Mouse (Mus musculus): Measurements from ENCODE around the gene Dennd6b. TPM values are rescaled to one million over a fixed set of nuclear protein-coding genes. Genes with fewer than 3 reads are reported as not detected.

Gene Dennd6b
- total RNA-seq, 2 experiments from 2014 or later: 29.9 to 35.5 TPM

GRCm38 (mm10) chr15:89165478-89165877 is 30.8 kb downstream of the Dennd6b start:
- DNase-seq (ENCODE audit: low spot score in 2 of 2): no peak

- no peak for DNase-seq (ENCODE audit: low spot score in 2 of 2)
Observed at GRCm38 (mm10) chr15:89161397-89161796, 34.9 kb downstream of the Dennd6b start.

- DNase-seq (ENCODE audit: low spot score in 2 of 2): no peak
Observed at GRCm38 (mm10) chr15:89158516-89158915, 37.8 kb downstream of the Dennd6b start.

- DNase-seq (ENCODE audit: low spot score in 2 of 2): no peak
Observed at GRCm38 (mm10) chr15:89157954-89158353, 38.3 kb downstream of the Dennd6b start.

GRCm38 (mm10) chr15:89152312-89152711 is 44.0 kb downstream of the Dennd6b start:
- no peak for DNase-seq (ENCODE audit: low spot score in 2 of 2)

- DNase-seq (ENCODE audit: low spot score in 2 of 2): no peak
Observed at GRCm38 (mm10) chr15:89150041-89150390, 46.3 kb downstream of the Dennd6b start.

GRCm38 (mm10) chr15:89149271-89150040 is 46.8 kb downstream of the Dennd6b start, which contains the start of gene Mapk11:
Gene Mapk11, minus strand, starts transcription at chr15:89149628.
- no peak for DNase-seq (ENCODE audit: low spot score in 2 of 2)

DNA sequence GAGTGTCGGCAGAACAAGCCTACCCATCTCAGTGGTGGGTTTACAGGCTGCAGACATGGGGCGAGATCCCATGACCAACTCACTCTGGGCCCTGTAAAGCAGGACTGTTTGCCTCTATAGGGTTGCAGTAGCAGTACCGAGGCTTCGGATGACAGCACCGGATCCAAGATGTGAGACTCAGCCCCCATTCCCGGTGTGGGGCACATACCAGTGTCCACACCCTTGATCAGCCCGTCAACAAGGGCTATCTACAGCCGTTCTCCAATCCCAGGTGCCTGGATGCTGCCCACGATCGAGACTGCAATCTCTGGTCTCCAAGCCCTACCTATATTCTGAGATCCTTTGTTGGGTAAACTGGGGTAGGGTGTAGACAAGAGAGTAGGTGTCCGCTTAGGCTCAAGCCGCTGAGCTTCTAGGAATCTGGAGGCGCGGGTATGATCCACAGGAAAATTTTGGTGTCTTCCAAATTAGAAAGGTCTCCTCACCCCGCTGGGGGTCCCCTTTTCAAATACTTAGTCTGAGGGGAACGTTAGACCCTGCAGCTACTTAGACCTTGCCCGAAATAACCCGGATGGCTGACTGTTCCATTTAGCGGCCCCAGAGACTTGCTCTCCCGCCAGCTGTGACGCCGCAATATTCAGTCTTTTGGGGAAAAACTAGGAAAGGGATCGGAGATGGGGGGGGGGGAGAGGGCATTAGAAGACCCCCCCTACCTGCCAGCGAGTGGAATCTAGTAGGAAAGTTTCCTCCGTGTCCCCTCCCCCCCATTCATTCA is 47.6 kb downstream of the Dennd6b start:
- DNase-seq (ENCODE audit: low spot score in 2 of 2): no peak

GRCm38 (mm10) chr15:89147895-89148294 is 48.4 kb downstream of the Dennd6b start:
- DNase-seq (ENCODE audit: low spot score in 2 of 2): no peak

- no peak for DNase-seq (ENCODE audit: low spot score in 2 of 2)
Observed at GRCm38 (mm10) chr15:89147456-89147855, 48.8 kb downstream of the Dennd6b start.

DNA sequence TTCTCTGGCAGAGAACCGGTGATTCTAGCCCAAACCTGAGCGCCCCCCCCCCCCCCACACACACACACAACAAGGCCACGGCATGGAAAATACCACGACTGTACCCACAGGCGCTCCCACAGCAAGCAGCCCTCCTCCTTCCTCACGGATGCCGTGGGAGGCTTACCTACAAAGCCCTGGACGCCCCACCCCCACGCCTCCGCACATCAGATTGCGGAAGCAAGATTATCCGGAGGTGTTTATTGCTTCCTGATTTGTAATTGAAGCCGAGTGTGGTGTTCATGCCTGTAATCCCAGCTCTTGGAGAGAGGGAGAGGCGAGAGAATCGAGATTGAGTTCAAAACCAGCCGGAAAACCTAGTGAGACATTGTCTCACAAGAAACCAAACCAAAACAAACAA is 49.3 kb downstream of the Dennd6b start:
- no peak for DNase-seq (ENCODE audit: low spot score in 2 of 2)

DNA sequence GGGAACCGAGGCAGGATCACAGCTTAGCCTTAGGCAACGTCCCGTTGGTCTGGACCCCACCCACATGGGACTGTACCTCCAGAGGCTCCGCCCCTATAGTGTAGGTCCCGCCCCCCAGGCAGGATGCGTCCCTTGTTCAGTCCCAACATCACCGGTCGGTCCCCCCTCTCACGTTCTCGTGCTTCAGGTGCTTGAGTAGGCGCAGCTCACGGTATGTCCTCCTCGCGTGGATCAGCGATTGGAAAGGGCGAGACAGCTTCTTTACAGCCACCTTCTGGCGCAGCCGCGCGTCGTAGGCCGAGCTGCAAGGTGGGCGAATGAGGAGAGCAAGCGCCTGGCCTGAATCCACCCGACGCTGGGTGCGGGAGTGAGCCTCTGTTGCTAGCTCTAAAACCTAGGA is 49.8 kb downstream of the Dennd6b start:
- peak in 1 of 2 experiments; percentile 35 for DNase-seq (ENCODE audit: low spot score in 2 of 2)

DNA sequence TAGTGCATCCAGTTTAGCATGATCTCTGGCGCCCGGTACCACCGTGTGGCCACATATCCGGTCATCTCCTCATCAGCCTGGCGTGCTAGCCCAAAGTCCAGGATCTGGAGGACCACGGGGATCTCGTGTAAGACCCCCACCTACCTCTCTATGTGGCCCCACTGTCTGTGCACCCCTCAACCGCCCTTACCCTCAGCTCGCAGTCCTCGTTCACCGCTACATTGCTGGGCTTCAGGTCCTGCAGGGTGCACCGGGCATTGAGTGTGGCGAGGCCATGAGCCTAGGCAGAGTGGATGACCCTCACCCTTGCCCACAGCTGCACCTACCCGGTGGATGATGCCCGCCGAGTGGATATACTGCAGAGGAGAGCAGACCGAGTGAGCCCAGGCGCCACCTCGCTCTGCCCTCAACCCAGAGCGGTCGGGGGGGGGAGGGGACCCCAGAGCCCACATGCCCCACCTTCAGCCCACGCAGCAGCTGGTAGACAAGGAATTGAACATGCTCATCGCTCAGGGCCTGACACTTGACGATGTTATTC is 50.4 kb downstream of the Dennd6b start:
- DNase-seq (ENCODE audit: low spot score in 2 of 2): no peak

GRCm38 (mm10) chr15:89144965-89145364 is 51.3 kb downstream of the Dennd6b start:
- DNase-seq (ENCODE audit: low spot score in 2 of 2): no peak

DNA sequence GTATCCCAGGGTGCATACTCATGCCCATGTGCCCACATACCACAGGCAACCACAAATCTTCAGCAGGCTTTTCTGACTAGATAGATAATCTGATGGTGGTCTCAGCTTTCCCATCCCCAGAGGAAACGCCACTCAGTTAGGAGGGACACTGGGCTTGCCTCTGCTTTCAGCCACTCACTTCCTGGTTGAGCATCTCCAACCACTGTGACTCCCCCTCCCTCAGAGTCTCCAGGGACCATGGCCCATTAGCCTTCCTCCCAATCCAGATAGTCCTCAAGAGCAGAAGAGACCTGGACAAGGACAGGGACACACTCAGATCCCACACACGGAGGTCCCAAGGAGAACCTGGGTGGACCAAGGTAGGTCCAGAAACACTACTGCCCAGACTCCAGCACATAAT is 53.2 kb downstream of the Dennd6b start:
- no peak for DNase-seq (ENCODE audit: low spot score in 2 of 2)

DNA sequence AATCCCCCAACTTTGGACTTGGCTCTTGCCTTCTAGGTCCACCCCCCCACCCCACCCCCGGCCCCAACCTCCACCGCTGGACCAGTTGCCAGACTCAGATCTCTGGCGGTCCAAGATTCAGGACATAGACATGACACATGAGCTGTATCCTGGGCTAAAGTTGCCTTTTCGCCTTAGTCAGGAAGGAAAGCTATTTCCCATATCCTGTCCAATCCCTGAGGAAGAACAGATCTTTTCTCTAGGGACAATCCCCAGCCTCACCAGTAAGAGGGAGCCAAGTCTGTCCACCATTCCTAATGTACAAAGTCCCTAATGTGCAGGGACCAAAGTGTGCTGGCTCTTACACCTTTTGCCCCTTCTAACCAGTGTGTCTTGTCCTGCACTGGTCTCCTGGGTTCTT is 54.4 kb downstream of the Dennd6b start:
- no peak for DNase-seq (ENCODE audit: low spot score in 2 of 2)

DNA sequence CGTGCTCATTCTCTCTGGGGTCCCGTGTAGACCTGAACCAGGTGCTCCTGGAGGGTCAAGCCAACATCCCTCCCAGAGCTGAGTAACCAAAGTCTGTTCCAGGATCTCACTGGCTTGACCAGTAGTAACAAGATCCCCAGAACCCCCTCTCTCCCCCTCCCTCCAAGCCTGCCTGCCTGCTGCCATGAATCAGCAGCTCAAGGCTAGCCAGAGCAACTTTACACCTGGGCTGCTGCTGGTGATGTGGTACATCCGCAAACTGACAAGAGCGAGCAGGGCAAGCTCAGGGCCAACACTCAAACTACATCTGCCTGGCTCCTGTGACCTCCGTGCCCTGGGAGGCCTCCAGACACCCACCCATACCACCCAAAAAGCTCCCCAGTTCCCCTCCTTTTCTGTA is 54.9 kb downstream of the Dennd6b start:
- DNase-seq (ENCODE audit: low spot score in 2 of 2): no peak

DNA sequence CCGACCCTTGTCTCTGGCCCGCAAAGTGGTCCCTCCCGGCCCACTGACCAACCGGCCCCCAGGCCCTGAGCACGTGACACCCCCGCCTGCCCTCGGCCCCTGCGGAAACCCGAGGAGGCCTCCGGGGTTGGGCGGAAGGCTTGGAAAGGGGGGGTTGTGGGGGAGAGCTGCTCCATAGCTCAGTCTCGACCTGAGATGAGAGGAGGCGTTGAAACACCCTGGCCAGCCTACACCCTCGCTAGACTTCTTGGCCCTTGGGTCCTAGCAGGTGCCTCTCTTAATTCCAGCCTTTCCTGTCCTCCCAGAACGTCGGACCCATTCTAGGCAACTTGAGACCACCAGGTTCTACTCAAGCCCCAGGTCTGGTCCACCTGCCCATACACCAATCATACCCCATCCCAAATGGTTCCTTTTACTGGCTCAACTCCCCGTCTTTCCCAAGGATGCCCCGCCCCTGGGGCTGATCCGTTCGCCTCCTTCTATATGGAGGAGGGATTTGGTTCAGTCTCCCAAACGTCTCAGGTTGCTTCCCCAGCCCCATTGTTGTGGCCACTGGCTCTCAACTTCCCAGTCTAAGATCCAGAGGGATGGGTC is 55.5 kb downstream of the Dennd6b start, which contains the start of gene Mapk12:
Gene Mapk12 (minus strand): TSS at position 45 of the 594 bp plus-strand sequence.
- DNase-seq (ENCODE audit: low spot score in 2 of 2): no peak

- no peak for DNase-seq (ENCODE audit: low spot score in 2 of 2)
Observed at GRCm38 (mm10) chr15:89140048-89140658, 56.1 kb downstream of the Dennd6b start.

DNA sequence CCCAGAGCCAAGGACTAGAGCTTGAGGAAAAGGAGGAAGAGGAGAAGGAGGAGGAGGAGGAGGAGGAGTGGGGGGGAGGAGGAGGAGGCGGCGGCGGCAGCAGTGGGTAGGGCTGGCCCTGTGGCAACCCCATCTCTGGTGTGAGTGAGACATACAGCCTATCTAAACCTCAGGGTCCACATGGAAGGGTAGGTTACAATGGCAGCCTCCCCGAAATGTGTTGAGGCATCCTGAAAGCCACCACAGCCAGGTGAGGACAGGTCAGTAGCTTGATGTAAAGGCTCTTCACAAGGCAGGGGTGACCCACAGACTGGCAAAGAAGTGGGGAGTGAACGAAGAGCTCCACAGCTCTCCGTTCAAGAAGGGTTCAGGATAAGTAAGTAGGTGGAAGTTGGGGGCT is 57.8 kb downstream of the Dennd6b start:
- no peak for DNase-seq (ENCODE audit: low spot score in 2 of 2)

GRCm38 (mm10) chr15:89138046-89138405 is 58.3 kb downstream of the Dennd6b start:
- DNase-seq (ENCODE audit: low spot score in 2 of 2): no peak
